Mouse (Mus musculus) kidney, embryonic 14.5 days (tissue): ENCODE results near the gene Cdr2l. TPM values are rescaled to one million over a fixed set of nuclear protein-coding genes. Genes with fewer than 3 reads are reported as not detected.

Experiments
- ATAC-seq: fragments of 200-750 bp; cut with Nextera tagmentation; 2 replicates; pipeline ENCODE4 v1.8.0; 2017; ENCODE audit warnings: moderate number of reproducible peaks, mild to moderate bottlenecking, moderate TSS enrichment, moderate library complexity; ENCODE audit not compliant: low FRiP score, low TSS enrichment
- H3K27ac ChIP-seq: fragments of 300-500 bp; sonication (generic); 2 replicates; pipeline ENCODE4 v1.5.1; 2014; ENCODE audit warnings: low read depth, mild to moderate bottlenecking, low read length, moderate library complexity, mixed read lengths
- H3K27me3 ChIP-seq: fragments of 300-500 bp; sonication (generic); 2 replicates; pipeline ENCODE4 v1.6.1; 2014; ENCODE audit warnings: mild to moderate bottlenecking, low read length; ENCODE audit not compliant: control insufficient read depth, insufficient read depth
- H3K36me3 ChIP-seq: fragments of 300-500 bp; sonication (generic); 2 replicates; pipeline ENCODE4 v1.6.1; 2014; ENCODE audit warnings: low read length, mixed read lengths; ENCODE audit not compliant: control insufficient read depth, insufficient read depth
- H3K4me1 ChIP-seq: fragments of 300-500 bp; sonication (generic); 2 replicates; pipeline ENCODE4 v1.6.1; 2014; ENCODE audit warnings: low read length, mixed read lengths; ENCODE audit not compliant: control insufficient read depth, insufficient read depth
- H3K4me2 ChIP-seq: fragments of 300-500 bp; sonication (generic); replicated peaks from 2 replicates; pipeline ENCODE4 v1.6.1; 2014; ENCODE audit warnings: low read depth, mild to moderate bottlenecking, low read length
- H3K4me3 ChIP-seq: fragments of 300-500 bp; sonication (generic); 2 replicates; pipeline ENCODE4 v1.5.1; 2014; ENCODE audit warnings: mild to moderate bottlenecking, low read length
- H3K9ac ChIP-seq: fragments of 300-500 bp; sonication (generic); 2 replicates; pipeline ENCODE4 v1.6.1; 2014; ENCODE audit warnings: low read depth, mild to moderate bottlenecking, low read length, moderate library complexity
- H3K9me3 ChIP-seq: fragments of 300-500 bp; sonication (generic); 2 replicates; pipeline ENCODE4 v1.6.1; 2016; ENCODE audit warnings: low read length; ENCODE audit not compliant: control insufficient read depth
- WGBS: fragments of 180-500 bp; shearing (Covaris S2); extraction: QIAGEN DNeasy Blood & Tissue Kit; methylation state at CpG from one replicate; pipeline ENCODE4 v1.1.7; 2014; 5-methylcytosine and 5-hydroxymethylcytosine counted together
- polyA plus RNA-seq: library from polyadenylated mRNA; unstranded; fragments of >200 nt; fragmentation: Nextera tagmentation; extraction: Ambion mirVana; gene quantifications from 2 replicates; pipeline ENCODE4 v1.2.1, GENCODE M21; 2014

The Cdr2l gene
- polyA plus RNA-seq, 1 experiment from 2014 or later = 13.0 TPM

DNA sequence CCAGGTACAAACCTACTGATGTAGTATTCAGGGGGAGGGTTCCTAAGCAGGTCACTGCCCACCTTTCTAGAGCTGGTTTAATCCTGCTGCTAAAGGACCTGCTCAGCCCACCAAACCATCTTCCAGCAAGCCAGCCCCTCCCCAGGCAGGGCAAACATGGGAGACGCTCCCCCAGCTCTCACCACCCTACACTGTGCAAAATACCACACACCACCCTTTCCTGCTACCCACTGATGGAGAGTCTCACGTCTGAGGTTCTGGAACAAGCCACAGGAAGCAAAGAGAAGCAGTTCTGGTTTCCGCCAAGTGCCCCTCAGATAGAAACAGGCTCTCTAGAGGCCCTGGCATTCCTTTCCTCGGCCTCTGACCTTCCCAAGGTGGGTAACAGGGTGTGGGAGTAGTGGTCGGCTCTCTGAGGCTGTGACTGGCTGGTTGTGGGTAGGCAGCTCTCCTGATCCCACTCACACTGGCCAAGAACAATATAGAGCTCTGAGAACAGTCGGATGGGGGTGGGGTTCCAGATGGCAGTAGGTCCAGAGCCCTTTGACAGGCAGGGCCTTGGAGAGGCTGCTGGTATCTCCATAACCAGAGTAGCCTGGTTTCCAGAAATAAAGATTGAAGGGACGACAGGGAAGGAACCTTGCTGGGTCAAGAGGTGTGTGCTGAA, 15.5 kb upstream of the Cdr2l start:
- H3K9ac ChIP-seq = no peak overlapping the region
- whole genome bisulfite sequencing = 44% methylated on average over 7 of the region's 7 CpGs
- H3K36me3 ChIP-seq = no peaks in the 10 kb centered on the region
- peak; percentile 34; the same call in 1 of the 2 replicates for ATAC-seq
- no peak overlapping the region for H3K27ac ChIP-seq
- 0 out of 2 replicates have a peak overlapping the region, but pooled peaks have one; percentile 3 for H3K4me2 ChIP-seq
- no peaks in the 10 kb centered on the region for H3K9me3 ChIP-seq
- peaks cover 30% of the 10 kb centered on the region for H3K27me3 ChIP-seq
- H3K4me1 ChIP-seq = peaks cover 8% of the 10 kb centered on the region
- no peak overlapping the region; the same call in 1 of the 2 replicates for H3K4me3 ChIP-seq

DNA sequence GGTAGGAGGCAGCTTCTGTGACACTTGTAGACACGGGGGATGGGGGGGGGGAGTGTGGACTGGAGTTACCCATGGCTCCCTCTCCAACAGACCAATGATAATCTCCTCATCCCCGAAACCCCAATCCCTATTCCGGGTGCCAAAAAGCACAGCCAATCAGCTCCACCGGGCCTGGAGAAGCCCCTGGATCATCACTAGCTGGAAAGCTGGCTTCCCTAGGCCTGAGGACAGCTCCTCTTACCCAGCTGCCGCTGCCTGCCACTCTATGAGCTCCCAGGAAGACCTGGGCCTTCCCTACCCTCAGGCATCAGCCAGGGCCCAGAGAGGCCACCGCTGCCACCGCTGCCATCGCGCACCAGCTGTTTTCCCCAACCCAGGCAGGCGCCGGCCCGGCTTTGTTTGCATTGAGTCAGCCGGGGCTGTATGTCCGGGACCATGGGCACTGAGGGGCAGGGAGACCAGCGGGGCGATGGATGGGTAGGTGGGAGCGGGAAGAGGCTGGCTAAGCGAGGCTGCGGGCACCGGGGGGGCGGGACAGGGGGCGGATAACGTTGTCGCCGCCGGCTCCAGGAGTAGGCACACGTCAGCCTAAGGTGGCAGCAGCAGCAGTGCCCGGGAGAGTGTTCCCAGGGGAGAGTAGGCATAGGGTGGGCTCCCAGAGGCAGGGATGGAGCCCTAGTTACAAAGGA, 14.9 kb upstream of the Cdr2l start:
- ATAC-seq = peak; percentile 25; the same call in 1 of the 2 replicates
- peak overlapping the region; percentile 80 for H3K4me2 ChIP-seq
- WGBS = 4% methylated on average over 28 of the region's 28 CpGs
- H3K4me1 ChIP-seq = peaks cover 8% of the 10 kb centered on the region
- H3K9me3 ChIP-seq = no peaks in the 10 kb centered on the region
- peak overlapping the region; percentile 47 for H3K9ac ChIP-seq
- no peak overlapping the region for H3K27ac ChIP-seq
- H3K27me3 ChIP-seq = peaks cover 30% of the 10 kb centered on the region
- no peaks in the 10 kb centered on the region for H3K36me3 ChIP-seq
- H3K4me3 ChIP-seq = peak overlapping the region; percentile 48

DNA sequence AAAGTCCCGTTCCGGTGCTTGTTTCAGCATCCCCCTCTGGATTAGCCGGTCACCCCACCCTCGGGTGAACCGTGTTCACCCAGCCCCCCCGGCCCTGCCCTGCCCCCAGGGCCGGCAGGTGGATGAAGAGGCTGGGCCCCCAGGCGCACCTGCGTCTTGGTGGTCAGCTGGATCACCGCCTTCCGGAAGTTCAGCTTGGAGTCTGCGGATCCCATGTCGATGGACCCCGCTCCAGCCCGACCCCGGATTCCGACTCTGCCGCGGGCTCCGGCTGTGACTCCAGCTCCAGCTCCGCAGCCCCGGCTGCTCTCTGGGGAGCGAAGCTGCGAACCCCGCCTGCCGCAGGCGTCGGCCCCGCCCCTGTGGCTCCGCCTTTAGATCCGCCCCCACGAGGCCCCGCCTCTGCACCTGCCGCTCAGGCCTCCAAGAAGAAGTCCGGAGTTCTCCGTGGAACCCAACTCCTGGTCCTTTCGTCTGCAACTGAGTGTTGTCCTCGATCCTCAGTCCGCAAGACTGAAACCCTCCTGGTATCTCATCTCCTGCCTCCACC, 14.2 kb upstream of the Cdr2l start, which contains the start of gene Hid1:
Hid1 (minus strand) TSS at position 362 of the 550 bp plus-strand sequence.
- H3K27ac ChIP-seq = no peak within 1 kb of the TSS
- H3K4me3 ChIP-seq = peak within 1 kb of the TSS; percentile 48
- no peaks in the 10 kb centered on the region for H3K9me3 ChIP-seq
- peaks cover 30% of the 10 kb centered on the region for H3K27me3 ChIP-seq
- peak within 1 kb of the TSS; percentile 47 for H3K9ac ChIP-seq
- 1% methylated on average over 32 of the region's 39 CpGs for WGBS
- H3K4me2 ChIP-seq = peak within 1 kb of the TSS; percentile 80
- peaks cover 8% of the 10 kb centered on the region for H3K4me1 ChIP-seq
- no peaks in the 10 kb centered on the region for H3K36me3 ChIP-seq
- ATAC-seq = peak; percentile 76

DNA sequence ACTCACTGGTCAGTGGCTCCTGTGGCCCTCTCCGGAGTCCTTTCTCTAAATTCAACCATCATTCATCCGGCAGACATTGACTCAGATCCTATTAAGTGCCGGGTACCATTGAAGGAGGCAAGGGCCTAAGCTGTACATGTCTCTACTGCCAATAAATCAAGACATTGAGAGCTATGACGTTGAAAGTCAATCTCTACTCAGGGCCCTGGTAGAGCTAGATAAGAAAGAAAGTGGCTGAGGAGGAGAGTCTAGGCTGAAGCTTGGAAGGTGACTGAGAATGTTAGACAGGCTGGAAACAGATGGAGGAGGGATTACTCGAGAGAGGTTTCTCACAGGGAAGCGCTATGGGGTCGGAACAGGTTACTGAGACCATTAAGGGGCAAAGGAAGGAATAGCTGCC, 11.3 kb upstream of the Cdr2l start:
- Histone ChIP-seq H3K4me1 (peaks cover 12% of the 10 kb centered on the region), H3K9ac (no peak overlapping the region), H3K27ac (no peak overlapping the region), H3K27me3 (peaks cover 45% of the 10 kb centered on the region), H3K9me3 (no peaks in the 10 kb centered on the region), H3K4me2 (no peak overlapping the region), H3K36me3 (no peaks in the 10 kb centered on the region), H3K4me3 (no peak overlapping the region)
- WGBS = 44% methylated on average over 7 of the region's 7 CpGs
- no peak for ATAC-seq

DNA sequence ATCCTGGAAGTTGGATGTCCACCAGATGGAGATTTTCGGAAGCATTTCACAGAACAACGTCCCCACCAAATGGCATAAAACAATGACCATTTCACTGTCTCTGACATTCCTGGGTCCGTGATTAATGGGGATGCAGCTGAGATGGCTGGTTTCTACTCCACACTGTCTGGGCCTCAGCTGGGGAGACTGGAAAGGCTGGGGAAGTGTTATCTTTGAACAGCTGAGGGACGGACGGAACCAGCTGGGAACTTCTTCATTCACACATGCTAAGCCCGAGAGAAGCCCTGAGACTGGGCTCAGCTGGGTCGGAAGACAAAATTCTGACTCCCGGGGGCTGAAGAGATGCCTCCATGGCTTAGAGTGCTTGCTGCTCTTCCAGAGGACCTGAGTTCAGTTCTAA, 10.4 kb upstream of the Cdr2l start:
- H3K27ac ChIP-seq = no peak overlapping the region; the same call in 1 of the 2 replicates
- H3K4me1 ChIP-seq = peaks cover 12% of the 10 kb centered on the region
- H3K4me3 ChIP-seq = no peak overlapping the region
- H3K27me3 ChIP-seq = peaks cover 44% of the 10 kb centered on the region
- H3K9me3 ChIP-seq = no peaks in the 10 kb centered on the region
- no peaks in the 10 kb centered on the region for H3K36me3 ChIP-seq
- WGBS = 66% methylated on average over 8 of the region's 8 CpGs
- no peak overlapping the region for H3K9ac ChIP-seq
- no peak for ATAC-seq
- no peak overlapping the region for H3K4me2 ChIP-seq

DNA sequence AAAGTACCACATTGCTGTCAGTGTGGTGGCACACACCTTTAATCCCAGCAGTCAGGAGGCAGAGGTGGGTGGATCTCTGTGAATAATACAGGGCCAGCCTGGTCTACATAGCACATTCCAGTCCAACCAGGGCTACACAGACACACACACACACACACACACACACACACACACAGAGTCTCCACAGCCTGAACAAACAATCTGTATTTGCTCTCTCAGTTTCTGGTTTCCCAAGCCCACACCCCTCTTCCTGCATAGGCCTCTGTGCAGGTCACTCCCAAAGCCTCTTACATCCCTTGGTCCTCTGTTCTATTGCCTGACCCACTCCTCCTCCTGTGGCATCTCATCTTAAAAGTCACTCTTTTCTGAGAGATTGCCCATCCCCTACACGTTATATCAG, 9.7 kb upstream of the Cdr2l start:
- peaks cover 38% of the 10 kb centered on the region for H3K27me3 ChIP-seq
- no peak for ATAC-seq
- WGBS = 65% methylated on average over 1 of the region's 1 CpGs

DNA sequence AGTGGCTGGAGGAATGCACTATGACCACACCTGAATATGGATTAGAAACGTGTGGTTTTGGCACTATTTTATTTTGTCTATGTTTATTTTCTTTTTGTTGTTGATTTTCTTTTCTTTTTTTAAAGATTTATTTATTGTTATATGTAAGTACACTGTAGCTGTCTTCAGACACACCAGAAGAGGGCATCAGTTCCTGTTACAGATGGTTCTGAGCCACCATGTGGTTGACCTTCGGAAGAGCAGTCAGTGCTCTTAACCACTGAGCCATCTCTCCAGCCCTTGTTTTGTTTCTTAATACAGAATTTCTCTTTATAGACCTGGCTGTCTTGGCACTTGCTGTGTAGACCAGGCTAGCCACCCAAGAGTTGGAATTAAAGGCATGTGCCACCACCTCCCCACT, 9.0 kb upstream of the Cdr2l start:
- 0 out of 2 replicates have a peak, but pooled peaks cover 5% of the 10 kb centered on the region for H3K4me1 ChIP-seq
- no peak overlapping the region for H3K27ac ChIP-seq
- peaks cover 31% of the 10 kb centered on the region for H3K27me3 ChIP-seq
- 46% methylated on average over 2 of the region's 2 CpGs for WGBS
- H3K36me3 ChIP-seq = no peaks in the 10 kb centered on the region
- H3K9me3 ChIP-seq = no peaks in the 10 kb centered on the region
- no peak for ATAC-seq
- no peak overlapping the region for H3K9ac ChIP-seq
- H3K4me2 ChIP-seq = no peak overlapping the region
- H3K4me3 ChIP-seq = no peak overlapping the region

More for the DNA sequence above, 9.7 kb upstream of the Cdr2l start:
- Histone ChIP-seq H3K9me3 (no peaks in the 10 kb centered on the region), H3K36me3 (no peaks in the 10 kb centered on the region), H3K4me1 (peaks cover 8% of the 10 kb centered on the region), H3K27ac (no peak overlapping the region), H3K9ac (no peak overlapping the region), H3K4me3 (no peak overlapping the region), H3K4me2 (no peak overlapping the region)

DNA sequence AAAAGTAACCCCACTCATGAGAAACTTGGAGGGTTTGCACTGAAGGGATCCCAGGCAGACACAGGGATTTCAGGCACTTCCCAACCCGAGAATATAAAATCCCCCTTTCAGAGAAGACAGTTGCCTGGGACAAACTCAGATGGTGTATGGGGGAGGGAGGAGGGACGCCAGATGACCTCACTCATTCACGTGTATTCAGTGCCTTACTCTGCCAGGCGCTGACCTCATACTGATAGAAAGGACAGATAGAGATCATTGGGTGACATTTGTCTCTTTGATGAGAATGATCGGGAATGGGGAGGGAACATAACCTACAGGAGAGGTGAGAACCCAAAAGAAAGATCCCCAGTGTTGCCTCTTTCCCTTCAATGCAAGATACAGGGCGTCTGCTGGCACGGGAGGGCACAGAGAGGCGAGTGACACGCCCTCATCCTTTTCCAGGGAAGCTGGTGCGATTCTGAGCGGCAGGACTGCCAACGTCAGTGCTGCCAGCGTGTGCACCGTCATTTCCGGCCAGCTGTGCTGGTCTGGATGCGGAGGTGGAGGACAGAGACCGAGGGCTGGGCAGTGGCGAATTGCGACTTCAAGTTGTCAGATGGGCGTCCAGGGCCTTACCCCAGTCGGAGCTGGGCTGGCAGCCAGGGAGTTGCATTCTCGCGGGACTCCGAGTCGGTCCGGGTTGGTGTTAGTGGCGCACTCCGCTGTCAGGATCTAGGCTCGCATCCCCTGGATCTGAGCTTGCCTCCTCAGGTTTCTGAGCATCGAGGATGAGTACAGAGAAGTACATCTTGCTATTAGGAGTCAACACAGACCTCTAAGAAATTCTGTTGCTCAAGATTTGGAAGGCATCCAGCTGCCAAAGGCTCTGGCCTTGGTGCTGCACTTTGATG, 7.7 kb upstream of the Cdr2l start:
- peak; percentile 45; the same call in 1 of the 2 replicates for ATAC-seq
- H3K27ac ChIP-seq = no peak overlapping the region
- no peaks in the 10 kb centered on the region for H3K36me3 ChIP-seq
- no peaks in the 10 kb centered on the region for H3K9me3 ChIP-seq
- peak overlapping the region; percentile 36; the same call in 1 of the 2 replicates for H3K9ac ChIP-seq
- H3K4me2 ChIP-seq = peak overlapping the region; percentile 43
- 3% methylated on average over 30 of the region's 30 CpGs for WGBS
- 0 out of 2 replicates have a peak, but pooled peaks cover 5% of the 10 kb centered on the region for H3K4me1 ChIP-seq
- H3K4me3 ChIP-seq = peak overlapping the region; percentile 35
- H3K27me3 ChIP-seq = peaks cover 21% of the 10 kb centered on the region
